Mouse (Mus musculus): ENCODE measurements around the gene Rcan3. TPM values are rescaled to one million over a fixed set of nuclear protein-coding genes. Genes with fewer than 3 reads are reported as not detected.

The Rcan3 gene
- polyA plus RNA-seq, 1 experiment = 9.2 TPM

DNA sequence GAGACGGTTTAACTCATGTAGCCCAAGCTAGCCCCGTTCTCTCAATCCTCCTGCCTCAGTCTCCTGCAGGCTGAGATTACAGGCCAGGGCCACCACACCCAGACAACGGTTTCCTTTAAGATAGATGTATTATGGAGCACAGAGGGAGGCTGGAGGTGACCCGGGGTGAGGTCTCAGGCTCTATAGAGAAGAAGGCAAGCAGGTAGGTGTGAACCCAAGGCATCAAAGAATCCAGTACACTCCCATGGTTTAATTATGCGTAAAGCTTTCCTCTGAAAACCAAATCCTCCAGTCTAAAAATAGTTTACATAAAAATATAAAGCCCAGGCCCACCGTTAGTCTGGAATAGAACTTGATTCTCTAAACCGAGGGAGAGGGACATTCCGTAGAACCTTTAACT lies 20.2 kb downstream of the Rcan3 start:
- H3K27me3 ChIP-seq (ENCODE audit: control insufficient read depth, insufficient read depth, insufficient read length) = no peaks in the 10 kb centered on the region
- H3K36me3 ChIP-seq (ENCODE audit: control insufficient read depth, insufficient read depth) = no peaks in the 10 kb centered on the region
- H3K79me3 ChIP-seq (ENCODE audit: low read depth) = no peaks in the 10 kb centered on the region
- no peak for TF ChIP-seq MAX (IDR thresholded peaks at IDR 0.05)
- no peak for TF ChIP-seq MYOD1 (IDR thresholded peaks at IDR 0.05; ENCODE audit: control insufficient read depth, insufficient read length, low read depth)
- no peak for TF ChIP-seq MYOG (IDR thresholded peaks at IDR 0.05; ENCODE audit: control insufficient read depth, extremely low read depth, insufficient read length)
- TF ChIP-seq FOSL1 (IDR thresholded peaks at IDR 0.05; ENCODE audit: insufficient read depth, low read length, poor library complexity, severe bottlenecking) = no peak
- TF ChIP-seq CTCF (IDR thresholded peaks at IDR 0.05; ENCODE audit: control insufficient read depth, insufficient read depth, insufficient read length) = no peak
- no peak for TF ChIP-seq USF1 (IDR thresholded peaks at IDR 0.05; ENCODE audit: low read depth)
- TF ChIP-seq CEBPB (IDR thresholded peaks at IDR 0.05; ENCODE audit: low read depth) = no peak
- no peaks in the 10 kb centered on the region for H3K79me2 ChIP-seq (ENCODE audit: control insufficient read depth, insufficient read depth)
- H3K4me3 ChIP-seq (ENCODE audit: insufficient read depth, poor library complexity, severe bottlenecking) = no peak overlapping the region
- H3ac ChIP-seq (ENCODE audit: control insufficient read depth, insufficient read length, low read depth) = no peak overlapping the region

DNA sequence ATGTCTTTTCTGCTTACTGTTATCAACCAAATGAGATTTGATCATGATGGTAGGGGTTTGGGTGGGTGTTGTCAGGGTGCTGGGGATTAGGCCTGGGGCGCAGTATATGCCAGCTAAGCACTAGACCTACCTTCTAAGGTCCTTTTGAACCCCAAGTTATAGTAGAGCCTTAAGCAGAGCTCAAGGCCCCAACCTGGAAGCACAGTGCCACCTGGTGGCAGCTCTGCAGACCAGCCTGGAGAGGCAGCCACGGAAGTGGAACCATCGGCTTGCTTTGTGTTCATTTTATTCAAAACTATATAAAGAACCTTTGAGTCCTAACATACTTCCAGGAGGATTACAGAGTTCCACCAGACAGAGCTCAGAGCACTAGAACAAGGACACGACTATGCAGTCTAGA lies 22.0 kb downstream of the Rcan3 start:
- no peak overlapping the region for H3ac ChIP-seq (ENCODE audit: control insufficient read depth, insufficient read length, low read depth)
- no peaks in the 10 kb centered on the region for H3K79me2 ChIP-seq (ENCODE audit: control insufficient read depth, insufficient read depth)
- no peak for TF ChIP-seq FOSL1 (IDR thresholded peaks at IDR 0.05; ENCODE audit: insufficient read depth, low read length, poor library complexity, severe bottlenecking)
- no peak for TF ChIP-seq MAX (IDR thresholded peaks at IDR 0.05)
- TF ChIP-seq MYOG (IDR thresholded peaks at IDR 0.05; ENCODE audit: control insufficient read depth, extremely low read depth, insufficient read length) = no peak
- no peak for TF ChIP-seq USF1 (IDR thresholded peaks at IDR 0.05; ENCODE audit: low read depth)
- peak; percentile 85 for TF ChIP-seq CTCF (IDR thresholded peaks at IDR 0.05; ENCODE audit: control insufficient read depth, insufficient read depth, insufficient read length)
- TF ChIP-seq MYOD1 (IDR thresholded peaks at IDR 0.05; ENCODE audit: control insufficient read depth, insufficient read length, low read depth) = no peak
- no peaks in the 10 kb centered on the region for H3K79me3 ChIP-seq (ENCODE audit: low read depth)
- no peak overlapping the region for H3K4me3 ChIP-seq (ENCODE audit: insufficient read depth, poor library complexity, severe bottlenecking)
- no peaks in the 10 kb centered on the region for H3K27me3 ChIP-seq (ENCODE audit: control insufficient read depth, insufficient read depth, insufficient read length)
- no peaks in the 10 kb centered on the region for H3K36me3 ChIP-seq (ENCODE audit: control insufficient read depth, insufficient read depth)

DNA sequence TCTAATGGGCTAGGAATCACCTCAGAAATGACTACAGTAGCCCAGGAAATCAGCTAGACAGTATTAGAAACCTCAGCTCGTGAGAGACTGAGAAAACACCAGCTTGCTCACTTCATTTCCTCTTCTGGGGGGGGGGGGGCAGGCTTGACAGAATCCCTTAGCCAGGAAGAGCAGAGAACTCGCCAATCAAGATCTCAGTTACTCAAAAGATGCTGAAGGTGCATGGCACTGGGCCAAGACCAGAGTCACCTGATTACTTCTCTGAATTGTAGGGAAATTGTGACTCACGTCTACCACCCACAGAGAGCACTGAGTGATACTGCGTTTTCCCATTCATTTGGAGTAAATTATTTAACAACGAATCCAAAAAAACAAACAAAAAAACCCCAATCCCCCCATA lies 27.5 kb downstream of the Rcan3 start:
- H3K79me3 ChIP-seq (ENCODE audit: low read depth) = no peaks in the 10 kb centered on the region
- H3ac ChIP-seq (ENCODE audit: control insufficient read depth, insufficient read length, low read depth) = no peak overlapping the region
- no peak overlapping the region for H3K4me3 ChIP-seq (ENCODE audit: insufficient read depth, poor library complexity, severe bottlenecking)
- H3K27me3 ChIP-seq (ENCODE audit: control insufficient read depth, insufficient read depth, insufficient read length) = no peaks in the 10 kb centered on the region
- TF ChIP-seq USF1 (IDR thresholded peaks at IDR 0.05; ENCODE audit: low read depth) (no peak), MYOD1 (IDR thresholded peaks at IDR 0.05; ENCODE audit: control insufficient read depth, insufficient read length, low read depth) (no peak), CEBPB (IDR thresholded peaks at IDR 0.05; ENCODE audit: low read depth) (no peak), MAX (IDR thresholded peaks at IDR 0.05) (no peak), FOSL1 (IDR thresholded peaks at IDR 0.05; ENCODE audit: insufficient read depth, low read length, poor library complexity, severe bottlenecking) (no peak), MYOG (IDR thresholded peaks at IDR 0.05; ENCODE audit: control insufficient read depth, extremely low read depth, insufficient read length) (no peak), CTCF (IDR thresholded peaks at IDR 0.05; ENCODE audit: control insufficient read depth, insufficient read depth, insufficient read length) (no peak)
- no peaks in the 10 kb centered on the region for H3K36me3 ChIP-seq (ENCODE audit: control insufficient read depth, insufficient read depth)
- no peaks in the 10 kb centered on the region for H3K79me2 ChIP-seq (ENCODE audit: control insufficient read depth, insufficient read depth)

DNA sequence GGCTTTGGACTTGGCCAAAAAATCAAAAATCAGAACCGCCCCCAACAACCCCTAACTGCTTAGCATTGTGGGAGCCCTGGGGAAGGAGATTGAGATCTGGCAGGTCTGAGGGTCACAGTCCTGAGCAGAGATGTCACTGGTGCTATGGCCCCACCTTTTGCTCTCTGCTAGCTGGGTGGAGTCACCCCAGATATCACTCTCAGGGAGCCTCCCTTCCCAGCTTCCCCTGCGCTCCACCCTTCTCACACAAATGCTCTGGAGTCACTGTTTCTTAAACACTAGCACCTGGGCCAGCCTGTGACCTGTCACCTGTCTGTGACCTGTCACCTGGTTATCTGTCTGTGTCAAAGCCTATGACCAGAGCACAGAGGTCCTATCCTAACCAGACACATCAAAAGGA lies 28.7 kb downstream of the Rcan3 start:
- H3K36me3 ChIP-seq (ENCODE audit: control insufficient read depth, insufficient read depth) = no peaks in the 10 kb centered on the region
- H3K79me3 ChIP-seq (ENCODE audit: low read depth) = no peaks in the 10 kb centered on the region
- H3ac ChIP-seq (ENCODE audit: control insufficient read depth, insufficient read length, low read depth) = no peak overlapping the region
- H3K79me2 ChIP-seq (ENCODE audit: control insufficient read depth, insufficient read depth) = no peaks in the 10 kb centered on the region
- H3K4me3 ChIP-seq (ENCODE audit: insufficient read depth, poor library complexity, severe bottlenecking) = no peak overlapping the region
- TF ChIP-seq MAX (IDR thresholded peaks at IDR 0.05) (no peak), CEBPB (IDR thresholded peaks at IDR 0.05; ENCODE audit: low read depth) (no peak)
- no peaks in the 10 kb centered on the region for H3K27me3 ChIP-seq (ENCODE audit: control insufficient read depth, insufficient read depth, insufficient read length)

DNA sequence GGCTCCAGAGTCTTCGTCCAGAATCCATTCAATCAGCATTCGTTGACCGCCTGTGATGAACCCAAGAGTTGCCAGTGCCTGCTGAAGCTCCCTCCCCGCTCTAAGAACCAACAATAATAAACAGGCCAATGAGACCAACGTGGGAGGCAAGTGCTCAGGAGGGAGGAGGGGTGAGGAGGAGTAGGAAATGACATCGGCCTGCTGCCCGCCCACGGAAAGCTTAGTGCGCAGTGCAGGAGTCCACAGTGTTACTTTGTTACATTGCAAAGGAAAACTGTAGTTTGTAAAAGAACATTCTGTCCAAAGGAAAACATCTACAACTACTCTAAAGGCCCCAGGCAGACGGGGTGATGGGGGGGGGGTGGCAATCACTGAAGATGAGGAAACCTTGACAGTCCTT lies 29.6 kb downstream of the Rcan3 start:
- no peak overlapping the region for H3K4me3 ChIP-seq (ENCODE audit: insufficient read depth, poor library complexity, severe bottlenecking)
- H3K36me3 ChIP-seq (ENCODE audit: control insufficient read depth, insufficient read depth) = no peaks in the 10 kb centered on the region
- no peak overlapping the region for H3ac ChIP-seq (ENCODE audit: control insufficient read depth, insufficient read length, low read depth)
- TF ChIP-seq MAX (IDR thresholded peaks at IDR 0.05) (no peak), CTCF (IDR thresholded peaks at IDR 0.05; ENCODE audit: control insufficient read depth, insufficient read depth, insufficient read length) (no peak), MYOD1 (IDR thresholded peaks at IDR 0.05; ENCODE audit: control insufficient read depth, insufficient read length, low read depth) (no peak), CEBPB (IDR thresholded peaks at IDR 0.05; ENCODE audit: low read depth) (no peak), MYOG (IDR thresholded peaks at IDR 0.05; ENCODE audit: control insufficient read depth, extremely low read depth, insufficient read length) (no peak), USF1 (IDR thresholded peaks at IDR 0.05; ENCODE audit: low read depth) (no peak), FOSL1 (IDR thresholded peaks at IDR 0.05; ENCODE audit: insufficient read depth, low read length, poor library complexity, severe bottlenecking) (no peak)
- no peaks in the 10 kb centered on the region for H3K79me2 ChIP-seq (ENCODE audit: control insufficient read depth, insufficient read depth)
- H3K79me3 ChIP-seq (ENCODE audit: low read depth) = no peaks in the 10 kb centered on the region
- H3K27me3 ChIP-seq (ENCODE audit: control insufficient read depth, insufficient read depth, insufficient read length) = peaks cover 8% of the 10 kb centered on the region

DNA sequence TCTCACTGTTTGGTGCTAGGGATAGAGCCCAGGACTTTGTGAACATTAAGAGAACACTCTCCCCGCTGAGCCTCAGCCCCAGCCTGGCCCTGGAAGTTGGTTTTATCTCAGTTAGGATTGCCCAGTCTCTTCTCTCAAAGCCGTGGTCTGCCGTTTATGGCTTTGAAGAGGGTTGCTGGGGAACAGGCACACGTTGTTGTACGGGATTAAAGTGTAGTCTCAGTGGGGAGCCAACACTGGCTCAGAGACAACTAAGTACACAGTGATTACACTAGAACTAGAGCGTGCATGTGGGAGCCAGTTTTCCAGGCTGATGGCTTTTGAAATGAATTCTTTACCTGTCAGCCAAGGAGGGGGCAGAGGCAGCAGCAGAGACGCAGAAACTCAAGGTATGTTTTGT lies 31.8 kb downstream of the Rcan3 start:
- no peak for TF ChIP-seq CEBPB (IDR thresholded peaks at IDR 0.05; ENCODE audit: low read depth)
- no peak for TF ChIP-seq CTCF (IDR thresholded peaks at IDR 0.05; ENCODE audit: control insufficient read depth, insufficient read depth, insufficient read length)
- no peak for TF ChIP-seq MYOG (IDR thresholded peaks at IDR 0.05; ENCODE audit: control insufficient read depth, extremely low read depth, insufficient read length)
- TF ChIP-seq MAX (IDR thresholded peaks at IDR 0.05) = no peak
- no peak for TF ChIP-seq USF1 (IDR thresholded peaks at IDR 0.05; ENCODE audit: low read depth)
- TF ChIP-seq MYOD1 (IDR thresholded peaks at IDR 0.05; ENCODE audit: control insufficient read depth, insufficient read length, low read depth) = no peak
- TF ChIP-seq FOSL1 (IDR thresholded peaks at IDR 0.05; ENCODE audit: insufficient read depth, low read length, poor library complexity, severe bottlenecking) = no peak
- Histone ChIP-seq H3K36me3 (ENCODE audit: control insufficient read depth, insufficient read depth) (no peaks in the 10 kb centered on the region), H3K79me2 (ENCODE audit: control insufficient read depth, insufficient read depth) (no peaks in the 10 kb centered on the region), H3K79me3 (ENCODE audit: low read depth) (no peaks in the 10 kb centered on the region), H3ac (ENCODE audit: control insufficient read depth, insufficient read length, low read depth) (no peak overlapping the region), H3K4me3 (ENCODE audit: insufficient read depth, poor library complexity, severe bottlenecking) (no peak overlapping the region), H3K27me3 (ENCODE audit: control insufficient read depth, insufficient read depth, insufficient read length) (peaks cover 25% of the 10 kb centered on the region)

All from C2C12 (cell line).